Mouse (Mus musculus): ENCODE measurements around the gene Sbno2. TPM values are rescaled to one million over a fixed set of nuclear protein-coding genes. Genes with fewer than 3 reads are reported as not detected.

Gene Sbno2
- total and polyA plus RNA-seq, 3 experiments, result 9.7 to 24.2 (median 22.6) TPM

DNA sequence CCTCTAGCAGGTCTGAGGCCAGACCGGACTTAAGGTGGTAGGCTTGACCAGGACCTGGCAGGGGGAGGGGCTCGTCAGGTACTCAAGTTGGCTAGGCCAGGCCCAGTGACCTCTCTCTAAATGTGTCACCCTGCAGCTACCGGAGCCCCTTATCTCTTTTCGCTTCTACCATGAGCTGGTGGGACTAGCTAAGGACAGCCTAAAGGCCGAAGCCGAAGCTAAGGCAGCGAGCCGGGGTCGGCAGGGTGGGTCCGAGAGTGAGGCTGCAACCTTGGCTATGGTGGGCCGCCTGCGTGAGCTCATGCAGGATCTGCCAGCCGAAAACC, 76.9 kb downstream of the Sbno2 start:
- Histone ChIP-seq H3K36me3 (replicated peaks in 1 of 2; ENCODE audit: control insufficient read depth in 1 of 2, insufficient read depth in 1 of 2, low read length in 1 of 2) (peaks cover 58 to 74% of the 10 kb centered on the region in 2 experiments), H3K4me1 (ENCODE audit: control insufficient read depth in 1 of 2, insufficient read depth in 2 of 2) (peaks cover 39 to 68% of the 10 kb centered on the region in 2 experiments), H3K9ac (ENCODE audit: insufficient read depth, low read depth) (no peak overlapping the region), H3K9me3 (replicated peaks; ENCODE audit: low read length) (no peaks in the 10 kb centered on the region), H3K27ac (ENCODE audit: insufficient read depth, low read depth) (no peak overlapping the region), H3K27me3 (replicated peaks) (no peaks in the 10 kb centered on the region), H3K79me2 (replicated peaks; ENCODE audit: control insufficient read depth, extremely low read depth, insufficient read depth, poor library complexity, severe bottlenecking) (no peaks in the 10 kb centered on the region), H3K4me2 (ENCODE audit: insufficient read depth, low read depth, poor library complexity, severe bottlenecking) (no peak overlapping the region), H3K4me3 (replicated peaks in 1 of 3; ENCODE audit: low read depth in 2 of 3, low read length in 2 of 3, poor library complexity in 1 of 3) (no peak overlapping the region)
- in situ Hi-C loops (cut with MboI; ENCODE audit: low pct_ligation_motif_present, low pct_unique_long_range_greater_than_20kb, low sequenced_read_pairs) (no loop called here), dilution Hi-C loops (cut with MboI; ENCODE audit: extremely low pct_ligation_motif_present, extremely low pct_unique_long_range_greater_than_20kb, low sequenced_read_pairs) (no loop called here)
- no peak for DNase-seq (ENCODE audit: extremely low read depth)
- no peak for TF ChIP-seq PAX5 (IDR thresholded peaks at IDR 0.05; ENCODE audit: low read length)
- TF ChIP-seq ZMIZ1 (IDR thresholded peaks at IDR 0.05; ENCODE audit: low read depth, low read length), result no peak
- no peak for TF ChIP-seq ELF1 (IDR thresholded peaks at IDR 0.05; ENCODE audit: low read depth, low read length)
- no peak for TF ChIP-seq USF1 (IDR thresholded peaks at IDR 0.05; ENCODE audit: low read depth, low read length)
- no peak for TF ChIP-seq MAX (IDR thresholded peaks at IDR 0.05; ENCODE audit: low read length)
- no peak for TF ChIP-seq HCFC1 (IDR thresholded peaks at IDR 0.05; ENCODE audit: low read depth, low read length)
- TF ChIP-seq ZC3H11A (IDR thresholded peaks at IDR 0.05; ENCODE audit: low read depth, low read length), result no peak
- TF ChIP-seq KAT2A (IDR thresholded peaks at IDR 0.05; ENCODE audit: insufficient replicate concordance, low read length), result no peak
- no peak for TF ChIP-seq GABPA (IDR thresholded peaks at IDR 0.05; ENCODE audit: insufficient replicate concordance, low read depth, low read length)
- no peak for TF ChIP-seq RCOR1 (conservative IDR thresholded peaks at IDR 0.05; ENCODE audit: low read depth, low read length)
- no peak for TF ChIP-seq JUND (conservative IDR thresholded peaks at IDR 0.05; ENCODE audit: low read depth, low read length)
- TF ChIP-seq CHD2 (IDR thresholded peaks at IDR 0.05; ENCODE audit: low read length), result no peak
- TF ChIP-seq CHD1 (IDR thresholded peaks at IDR 0.05; ENCODE audit: low read depth, low read length), result no peak
- TF ChIP-seq BHLHE40 (IDR thresholded peaks at IDR 0.05; ENCODE audit: low read depth, low read length), result no peak
- TF ChIP-seq SIN3A (IDR thresholded peaks at IDR 0.05; ENCODE audit: low read length), result no peak

DNA sequence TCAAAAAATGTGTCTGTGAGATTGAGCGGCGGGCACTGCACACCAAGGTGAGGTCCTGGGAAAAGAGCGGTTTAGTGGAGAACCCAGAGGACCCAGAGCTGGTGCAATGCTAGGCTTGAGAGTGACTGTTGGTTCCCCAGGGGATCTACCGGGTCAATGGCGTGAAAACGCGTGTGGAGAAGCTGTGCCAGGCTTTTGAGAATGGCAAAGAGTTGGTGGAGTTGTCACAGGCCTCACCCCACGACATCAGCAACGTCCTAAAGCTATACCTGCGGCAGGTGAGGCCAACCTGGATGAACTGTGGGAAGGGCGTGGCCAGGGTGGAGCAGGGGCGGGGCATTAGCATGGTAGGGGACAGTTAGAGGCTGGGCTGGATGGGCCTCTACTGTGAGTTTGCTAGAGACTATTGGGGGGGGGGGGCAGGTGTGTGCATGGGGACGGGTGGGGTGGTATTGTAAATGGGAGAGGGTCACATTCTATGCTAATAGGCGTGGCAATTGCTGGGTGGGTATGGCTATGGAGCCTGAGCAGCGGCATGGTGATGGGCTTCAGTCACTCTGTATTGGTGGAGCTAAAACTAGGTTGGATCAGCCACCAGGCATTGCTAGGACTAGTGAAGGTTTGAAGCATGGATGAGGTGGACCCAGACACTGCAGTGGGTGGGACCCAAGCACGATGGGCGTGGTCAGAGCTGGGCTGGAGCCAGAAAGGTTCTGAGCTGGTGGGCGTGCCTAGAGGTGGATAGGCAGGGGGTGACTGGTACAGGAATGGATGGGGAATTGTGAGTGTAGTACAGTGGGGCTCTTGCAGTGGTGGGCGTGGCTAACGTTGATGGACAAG, 77.5 kb downstream of the Sbno2 start:
- in situ Hi-C loops (cut with MboI; ENCODE audit: low pct_ligation_motif_present, low pct_unique_long_range_greater_than_20kb, low sequenced_read_pairs), result no loop called here
- TF ChIP-seq ZNF384 (IDR thresholded peaks at IDR 0.05; ENCODE audit: low read depth, low read length), result no peak
- TF ChIP-seq NELFE (IDR thresholded peaks at IDR 0.05; ENCODE audit: low read depth, low read length), result no peak
- TF ChIP-seq NRF1 (IDR thresholded peaks at IDR 0.05; ENCODE audit: low read depth, low read length), result no peak
- no peak for TF ChIP-seq JUN (IDR thresholded peaks at IDR 0.05; ENCODE audit: insufficient read depth, low read depth, low read length)
- no peak for TF ChIP-seq USF1 (IDR thresholded peaks at IDR 0.05; ENCODE audit: low read depth, low read length)
- no peak for TF ChIP-seq TCF12 (IDR thresholded peaks at IDR 0.05; ENCODE audit: low read depth, low read length)
- no peak for TF ChIP-seq KAT2A (IDR thresholded peaks at IDR 0.05; ENCODE audit: insufficient replicate concordance, low read length)
- TF ChIP-seq EP300 (IDR thresholded peaks at IDR 0.05; ENCODE audit: low read length), result no peak
- no peak for TF ChIP-seq MAZ (IDR thresholded peaks at IDR 0.05; ENCODE audit: low read depth, low read length)
- TF ChIP-seq IRF4 (IDR thresholded peaks at IDR 0.05; ENCODE audit: low read depth, low read length), result no peak
- no peak for TF ChIP-seq CHD2 (IDR thresholded peaks at IDR 0.05; ENCODE audit: low read length)
- TF ChIP-seq SIN3A (IDR thresholded peaks at IDR 0.05; ENCODE audit: low read length), result no peak
- no peak for TF ChIP-seq ZKSCAN1 (IDR thresholded peaks at IDR 0.05; ENCODE audit: borderline replicate concordance, low read depth, low read length)
- TF ChIP-seq MYC (IDR thresholded peaks at IDR 0.05; ENCODE audit: low read depth, low read length), result no peak
- dilution Hi-C loops (cut with MboI; ENCODE audit: extremely low pct_ligation_motif_present, extremely low pct_unique_long_range_greater_than_20kb, low sequenced_read_pairs), result no loop called here
- no peak overlapping the region for H3K27ac ChIP-seq (ENCODE audit: insufficient read depth, low read depth)
- no peaks in the 10 kb centered on the region for H3K79me2 ChIP-seq (replicated peaks; ENCODE audit: control insufficient read depth, extremely low read depth, insufficient read depth, poor library complexity, severe bottlenecking)
- no peaks in the 10 kb centered on the region for H3K27me3 ChIP-seq (replicated peaks)
- DNase-seq (ENCODE audit: extremely low read depth), result no peak
- H3K9me3 ChIP-seq (replicated peaks; ENCODE audit: low read length), result no peaks in the 10 kb centered on the region
- H3K4me3 ChIP-seq (replicated peaks in 1 of 3; ENCODE audit: low read depth in 2 of 3, low read length in 2 of 3, poor library complexity in 1 of 3), result no peak overlapping the region
- no peak overlapping the region for H3K9ac ChIP-seq (ENCODE audit: insufficient read depth, low read depth)
- H3K4me2 ChIP-seq (ENCODE audit: insufficient read depth, low read depth, poor library complexity, severe bottlenecking), result no peak overlapping the region
- peaks cover 58 to 76% of the 10 kb centered on the region in 2 experiments for H3K36me3 ChIP-seq (replicated peaks in 1 of 2; ENCODE audit: control insufficient read depth in 1 of 2, insufficient read depth in 1 of 2, low read length in 1 of 2)
- H3K4me1 ChIP-seq (ENCODE audit: control insufficient read depth in 1 of 2, insufficient read depth in 2 of 2), result peaks cover 41 to 66% of the 10 kb centered on the region in 2 experiments

All from CH12.LX (cell line).